Mouse (Mus musculus) frontal cortex, postnatal 10 days (tissue): ENCODE measurements around the gene Aff3.

Experiments
- DNase-seq, 2 experiments: peaks; one replicate each; pipeline ENCODE4 v3.0.0; 2022; ENCODE audit warnings: low spot score in 2 of 2, mixed read lengths in 1 of 2

Gene Aff3

GRCm38 (mm10) chr1:38664777-38665176 lies at the start of gene Aff3:
Aff3 (minus strand) TSS chr1:38664955.
- DNase-seq: no peak

- no peak for DNase-seq
Observed at GRCm38 (mm10) chr1:38700646-38701045, 35.9 kb upstream of the Aff3 start.

- DNase-seq: no peak
Observed at GRCm38 (mm10) chr1:38699244-38699643, 34.5 kb upstream of the Aff3 start.

GRCm38 (mm10) chr1:38695812-38696681 lies 31.3 kb upstream of the Aff3 start:
- no peak for DNase-seq

- no peak for DNase-seq
Observed at GRCm38 (mm10) chr1:38695089-38695811, 30.5 kb upstream of the Aff3 start.

- DNase-seq: no peak
Observed at GRCm38 (mm10) chr1:38694142-38694541, 29.4 kb upstream of the Aff3 start.

- no peak for DNase-seq
Observed at GRCm38 (mm10) chr1:38690471-38690870, 25.7 kb upstream of the Aff3 start.

- DNase-seq: no peak
Observed at GRCm38 (mm10) chr1:38688216-38688615, 23.5 kb upstream of the Aff3 start.

GRCm38 (mm10) chr1:38685706-38686105 lies 21.0 kb upstream of the Aff3 start:
- no peak for DNase-seq

GRCm38 (mm10) chr1:38683158-38683721 lies 18.5 kb upstream of the Aff3 start:
- no peak for DNase-seq

- DNase-seq: no peak
Observed at GRCm38 (mm10) chr1:38679890-38680289, 15.1 kb upstream of the Aff3 start.

- no peak for DNase-seq
Observed at GRCm38 (mm10) chr1:38671756-38672155, 7.0 kb upstream of the Aff3 start.

GRCm38 (mm10) chr1:38671019-38671418 lies 6.3 kb upstream of the Aff3 start:
- no peak for DNase-seq

GRCm38 (mm10) chr1:38668327-38668726 lies 3.6 kb upstream of the Aff3 start:
- no peak for DNase-seq

- no peak for DNase-seq
Observed at GRCm38 (mm10) chr1:38667892-38668291, 3.1 kb upstream of the Aff3 start.

- no peak for DNase-seq
Observed at GRCm38 (mm10) chr1:38666766-38667118, 2.0 kb upstream of the Aff3 start.

- DNase-seq: no peak
Observed at GRCm38 (mm10) chr1:38666111-38666765, 1.5 kb upstream of the Aff3 start.

- DNase-seq: no peak
Observed at GRCm38 (mm10) chr1:38665611-38666010, 856 bp upstream of the Aff3 start.

- no peak for DNase-seq
Observed at GRCm38 (mm10) chr1:38664261-38664660, 494 bp downstream of the Aff3 start.

GRCm38 (mm10) chr1:38662616-38663193 lies 2.0 kb downstream of the Aff3 start:
- DNase-seq: no peak

GRCm38 (mm10) chr1:38658933-38659553 lies 5.7 kb downstream of the Aff3 start:
- DNase-seq: no peak
